Mouse (Mus musculus): ENCODE data around the gene Tmem151b. TPM values are rescaled to one million over a fixed set of nuclear protein-coding genes. Genes with fewer than 3 reads are reported as not detected.

Tmem151b gene
- polyA plus RNA-seq, 2 experiments from 2014 or later: not detected

- no peak for ATAC-seq
These were observed 33.4 kb upstream of the Tmem151b start for GRCm38 (mm10) chr17:45582715-45583355.

GRCm38 (mm10) chr17:45582188-45582587 is 32.7 kb upstream of the Tmem151b start:
- no peak for ATAC-seq

GRCm38 (mm10) chr17:45581567-45581983 is 32.1 kb upstream of the Tmem151b start:
- peak; percentile 83 for ATAC-seq

DNA sequence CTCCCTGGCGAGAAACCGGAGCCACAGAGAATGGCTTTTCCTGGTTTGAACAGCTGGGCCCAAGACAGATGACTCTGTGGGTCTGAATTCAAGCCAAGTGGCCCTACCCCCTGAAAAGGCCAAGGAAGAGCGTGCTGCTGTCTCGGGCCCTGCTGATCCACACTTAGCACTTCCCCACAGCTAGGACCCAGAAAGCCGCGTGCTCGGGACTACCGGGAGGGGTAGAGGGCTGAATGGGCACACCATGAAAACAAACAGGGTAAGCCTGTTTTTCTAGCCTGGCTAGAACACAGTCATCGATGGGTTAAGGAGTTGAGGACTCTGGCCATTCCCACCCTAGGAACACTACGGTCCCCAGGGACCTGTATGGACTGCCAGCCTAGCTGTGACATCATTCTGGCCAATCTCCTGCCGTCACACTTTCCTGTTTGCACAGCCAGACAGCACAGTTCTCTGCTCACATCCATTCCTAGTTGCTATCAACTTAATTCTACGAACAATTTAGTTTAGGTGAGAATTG is 31.5 kb upstream of the Tmem151b start:
- ATAC-seq: peak; percentile 25

GRCm38 (mm10) chr17:45579554-45579953 is 30.1 kb upstream of the Tmem151b start:
- no peak for ATAC-seq

DNA sequence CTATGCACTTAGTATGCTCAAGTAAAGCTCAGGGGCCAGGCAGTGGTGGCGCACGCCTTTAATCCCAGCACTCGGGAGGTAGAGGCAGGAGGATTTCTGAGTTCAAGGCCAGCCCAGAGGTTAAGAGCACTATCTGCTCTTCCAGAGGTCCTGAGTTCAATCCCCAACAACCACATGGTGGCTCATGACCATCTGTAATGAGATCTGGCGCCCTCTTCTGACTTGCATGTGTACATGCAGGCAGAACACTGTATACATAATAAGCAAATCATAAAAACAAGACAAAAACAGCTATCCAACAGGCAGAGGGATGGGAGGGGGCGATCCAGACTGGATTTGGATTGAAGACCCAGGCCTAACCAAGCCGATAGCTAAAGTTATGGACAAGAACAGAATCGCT is 29.4 kb upstream of the Tmem151b start:
- ATAC-seq: no peak

DNA sequence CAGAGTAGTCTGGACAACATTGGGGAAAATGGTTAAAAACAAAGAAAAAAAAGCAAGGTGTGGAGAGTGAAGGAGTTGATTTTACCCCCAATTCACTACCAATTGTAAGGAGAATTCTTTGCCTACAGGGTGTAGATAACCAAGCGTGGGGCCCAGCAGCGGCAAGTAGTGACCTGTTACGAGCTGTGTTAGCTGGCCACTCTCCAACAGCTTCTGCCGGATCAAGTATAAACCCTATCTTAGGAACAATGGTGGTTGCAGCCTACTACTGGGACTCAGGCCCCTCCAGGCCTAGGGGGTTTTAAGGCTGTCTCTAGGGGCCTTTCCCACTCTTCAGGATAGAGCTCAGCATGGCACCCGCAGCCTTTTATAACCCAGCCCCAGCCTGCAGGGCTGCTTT is 28.8 kb upstream of the Tmem151b start:
- ATAC-seq: no peak

GRCm38 (mm10) chr17:45575123-45575897 is 25.8 kb upstream of the Tmem151b start:
- no peak for ATAC-seq

DNA sequence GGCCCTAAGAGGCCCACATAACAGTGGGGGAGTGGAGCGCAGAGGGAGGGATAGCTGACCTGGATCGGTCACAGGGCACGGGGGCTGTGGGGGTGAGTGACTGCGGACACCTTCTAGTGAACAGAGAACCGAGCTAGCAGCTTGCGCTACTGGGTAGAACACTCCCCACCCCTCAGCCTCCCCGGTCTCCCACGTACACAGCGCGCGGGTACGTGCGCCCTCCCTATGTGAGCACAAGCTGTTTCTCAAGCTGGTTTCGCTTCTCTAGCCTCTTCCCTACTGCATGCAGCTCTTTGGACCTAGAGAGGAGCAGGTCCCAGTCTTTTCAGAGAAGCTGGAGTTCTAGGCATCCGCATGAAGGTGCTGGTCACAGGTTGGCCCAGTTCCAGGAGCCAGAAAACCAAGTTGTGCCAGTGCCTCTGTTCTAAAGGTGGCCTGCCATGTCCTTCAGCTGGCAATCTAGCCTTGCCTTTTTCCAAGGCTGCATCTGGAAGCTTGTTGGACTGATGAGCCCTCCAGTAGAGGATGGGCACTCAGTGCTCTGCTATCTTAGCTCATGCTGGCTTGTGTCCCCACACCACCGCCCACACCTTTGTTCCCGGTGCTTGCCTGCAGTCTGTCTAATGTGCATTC is 24.8 kb upstream of the Tmem151b start:
- peak; percentile 41 for ATAC-seq

DNA sequence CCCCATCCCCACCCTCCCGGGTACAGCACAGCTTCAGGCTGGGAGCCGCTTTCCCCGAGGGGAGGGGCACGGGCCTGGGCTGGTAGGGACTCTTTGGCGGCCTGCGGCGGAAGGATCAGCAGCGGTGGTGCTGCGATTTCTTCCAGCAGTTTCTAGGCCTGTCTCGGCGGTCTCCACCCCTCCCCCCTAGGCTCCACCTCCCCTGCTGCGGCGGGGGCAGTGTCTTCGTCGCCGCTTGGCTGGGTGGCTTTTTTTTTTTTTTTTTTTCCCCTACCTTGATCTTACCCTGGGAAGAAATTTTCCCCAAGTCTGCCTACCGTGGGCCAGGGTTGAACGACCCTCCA is 24.3 kb upstream of the Tmem151b start:
- peak; percentile 15 for ATAC-seq

- peak; percentile 62 for ATAC-seq
These were observed 23.8 kb upstream of the Tmem151b start, which contains the start of gene Hsp90ab1 for GRCm38 (mm10) chr17:45573087-45573779. Hsp90ab1 (minus strand) TSS chr17:45573271.

- peak; percentile 26 for ATAC-seq
These were observed 22.9 kb upstream of the Tmem151b start for GRCm38 (mm10) chr17:45572103-45573086.

DNA sequence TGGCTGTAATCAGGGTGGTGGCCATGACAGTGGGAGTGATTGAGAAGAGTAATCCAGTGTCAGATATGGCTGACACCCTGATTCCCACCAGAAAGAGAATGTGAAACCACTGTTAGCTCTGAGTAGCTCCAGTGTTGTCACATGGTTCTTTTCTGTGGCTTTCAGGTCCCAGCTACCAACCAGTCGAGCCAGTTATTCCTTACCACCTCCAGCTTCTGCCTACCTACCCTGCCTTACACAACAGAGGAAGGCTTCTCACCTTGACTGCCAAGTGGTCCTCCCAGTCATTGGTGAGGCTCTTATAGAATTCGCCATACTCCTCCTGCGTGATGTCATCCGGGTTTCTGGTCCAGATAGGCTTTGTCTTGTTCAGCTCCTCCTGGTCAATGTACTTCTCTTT is 20.5 kb upstream of the Tmem151b start:
- ATAC-seq: no peak

- no peak for ATAC-seq
These were observed 19.5 kb upstream of the Tmem151b start for GRCm38 (mm10) chr17:45568990-45569389.

DNA sequence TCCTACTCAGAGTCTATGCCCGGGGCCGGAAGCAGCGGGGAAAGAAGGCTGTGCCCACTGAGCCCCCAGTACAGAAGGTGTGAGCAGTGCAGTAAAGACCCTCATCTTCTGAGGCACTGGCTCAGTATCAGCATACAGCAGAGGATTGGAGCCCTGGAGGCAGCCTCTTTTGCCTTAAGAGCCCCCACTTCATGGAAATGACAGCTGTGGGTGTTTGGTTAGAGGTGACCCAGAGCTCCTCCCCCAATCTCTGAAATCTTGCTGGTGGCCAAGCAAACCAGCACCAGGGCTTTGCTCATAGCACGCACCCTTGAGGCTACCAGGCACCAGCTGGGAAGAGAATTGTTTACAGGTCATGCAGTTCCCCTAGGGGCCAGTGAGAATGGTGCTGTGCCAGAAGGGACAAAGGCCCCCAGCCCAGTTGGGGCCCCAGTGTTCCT is 17.7 kb upstream of the Tmem151b start:
- no peak for ATAC-seq

DNA sequence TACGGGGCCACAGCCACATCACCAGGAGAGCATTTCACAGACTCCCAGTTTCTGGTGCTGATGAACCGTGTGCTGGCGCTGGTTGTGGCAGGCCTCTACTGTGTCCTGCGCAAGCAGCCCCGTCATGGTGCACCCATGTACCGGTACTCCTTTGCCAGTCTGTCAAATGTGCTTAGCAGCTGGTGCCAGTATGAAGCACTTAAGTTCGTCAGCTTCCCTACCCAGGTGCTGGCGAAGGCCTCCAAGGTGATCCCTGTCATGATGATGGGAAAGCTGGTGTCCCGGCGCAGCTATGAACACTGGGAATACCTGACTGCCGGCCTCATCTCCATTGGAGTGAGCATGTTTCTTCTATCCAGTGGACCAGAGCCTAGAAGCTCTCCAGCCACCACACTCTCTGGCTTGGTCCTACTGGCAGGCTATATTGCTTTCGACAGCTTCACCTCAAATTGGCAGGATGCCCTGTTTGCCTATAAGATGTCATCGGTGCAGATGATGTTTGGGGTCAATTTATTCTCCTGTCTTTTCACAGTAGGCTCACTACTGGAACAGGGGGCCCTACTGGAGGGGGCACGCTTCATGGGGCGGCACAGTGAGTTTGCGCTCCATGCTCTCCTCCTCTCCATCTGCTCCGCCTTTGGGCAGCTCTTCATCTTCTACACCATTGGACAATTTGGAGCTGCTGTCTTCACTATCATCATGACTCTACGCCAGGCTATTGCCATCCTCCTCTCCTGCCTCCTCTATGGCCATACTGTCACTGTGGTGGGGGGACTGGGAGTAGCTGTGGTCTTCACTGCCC is 17.1 kb upstream of the Tmem151b start:
- no peak for ATAC-seq

DNA sequence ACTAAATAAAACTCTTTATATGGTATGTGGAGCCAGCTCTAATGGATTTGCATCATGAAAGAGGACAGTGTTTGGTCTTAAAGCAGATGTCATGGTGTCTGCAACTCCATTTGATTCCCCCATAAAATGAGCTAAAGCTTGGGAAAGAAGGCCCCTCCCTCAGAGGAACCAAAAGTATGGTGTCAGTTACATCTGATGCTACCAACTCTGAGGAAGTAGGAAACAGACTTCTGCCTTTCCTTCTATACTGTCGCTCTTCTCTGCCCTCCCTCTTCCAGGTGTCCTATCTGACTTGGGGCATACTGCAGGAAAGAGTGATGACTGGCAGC is 16.5 kb upstream of the Tmem151b start:
- ATAC-seq: no peak

GRCm38 (mm10) chr17:45565103-45565502 is 15.6 kb upstream of the Tmem151b start:
- ATAC-seq: no peak

GRCm38 (mm10) chr17:45564531-45565084 is 15.1 kb upstream of the Tmem151b start:
- no peak for ATAC-seq
